Mouse (Mus musculus) kidney, postnatal 10 days (tissue): ENCODE data around the gene March10.

Experiments
- DNase-seq: peaks from one replicate; pipeline ENCODE4 v3.0.0; 2021; ENCODE audit warnings: mixed read lengths

The March10 gene

DNA sequence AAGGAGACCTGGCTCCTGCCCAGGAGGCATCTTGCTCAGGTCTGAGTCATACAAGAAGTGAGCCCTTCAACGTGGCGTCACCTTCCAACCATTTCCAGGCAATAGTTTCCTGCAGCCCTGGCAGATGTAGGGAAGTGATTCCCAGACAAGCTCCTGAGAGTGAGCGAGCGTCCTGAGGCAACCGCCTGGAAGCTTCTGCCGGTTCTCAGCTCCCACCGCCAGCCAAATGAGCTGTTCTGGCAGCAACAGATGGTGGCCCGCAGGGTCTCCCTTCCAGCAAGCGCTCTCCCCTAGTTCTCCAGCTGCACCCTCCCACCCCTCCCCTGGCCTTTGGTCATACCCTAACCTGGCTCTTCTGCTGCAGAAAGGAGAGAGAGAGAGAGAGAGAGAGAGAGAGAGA, 54.2 kb downstream of the March10 start:
- no peak for DNase-seq

GRCm38 (mm10) chr11:105390290-105390689, 66.2 kb downstream of the March10 start:
- no peak for DNase-seq

DNA sequence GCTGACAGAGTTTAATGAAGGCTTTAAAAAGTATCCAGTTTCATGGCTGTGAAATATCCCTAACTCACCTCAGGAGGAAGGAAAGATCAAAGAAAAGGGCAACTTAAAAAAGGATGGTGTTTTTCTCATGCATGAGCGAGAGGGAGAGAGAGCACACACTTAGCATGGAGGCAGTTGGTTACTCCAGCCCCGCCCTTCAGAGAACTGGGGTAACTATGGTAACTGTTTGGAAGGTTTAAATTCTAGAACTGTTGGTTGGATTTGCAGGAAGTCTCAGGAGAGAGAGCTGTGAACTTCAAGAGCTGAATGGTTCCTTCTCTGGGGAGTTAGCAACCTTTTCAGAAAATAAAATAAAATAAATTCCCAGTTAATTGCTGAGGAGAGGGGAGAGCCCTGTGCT, 67.9 kb downstream of the March10 start:
- DNase-seq, result no peak

- no peak for DNase-seq
Observed at GRCm38 (mm10) chr11:105385266-105385665, 71.3 kb downstream of the March10 start.

DNA sequence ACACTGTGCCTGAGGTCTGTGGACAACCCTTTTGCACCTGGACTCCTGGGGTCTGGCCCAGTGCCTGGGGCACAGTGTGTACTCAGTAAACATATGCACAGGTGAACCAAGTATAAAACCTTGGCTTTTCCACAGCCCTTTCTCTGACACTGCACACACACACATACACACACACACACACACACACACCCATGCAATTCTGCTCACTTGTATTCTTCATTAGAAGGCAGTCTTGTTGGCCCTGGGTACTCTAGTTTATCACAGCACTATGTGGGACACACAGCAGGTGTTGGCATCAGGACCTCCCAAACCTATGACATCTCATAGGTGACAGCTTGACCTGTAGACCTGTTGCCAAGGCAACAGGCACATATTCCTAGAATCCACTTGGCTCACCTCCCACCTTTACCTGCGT, 80.7 kb downstream of the March10 start:
- DNase-seq, result no peak

DNA sequence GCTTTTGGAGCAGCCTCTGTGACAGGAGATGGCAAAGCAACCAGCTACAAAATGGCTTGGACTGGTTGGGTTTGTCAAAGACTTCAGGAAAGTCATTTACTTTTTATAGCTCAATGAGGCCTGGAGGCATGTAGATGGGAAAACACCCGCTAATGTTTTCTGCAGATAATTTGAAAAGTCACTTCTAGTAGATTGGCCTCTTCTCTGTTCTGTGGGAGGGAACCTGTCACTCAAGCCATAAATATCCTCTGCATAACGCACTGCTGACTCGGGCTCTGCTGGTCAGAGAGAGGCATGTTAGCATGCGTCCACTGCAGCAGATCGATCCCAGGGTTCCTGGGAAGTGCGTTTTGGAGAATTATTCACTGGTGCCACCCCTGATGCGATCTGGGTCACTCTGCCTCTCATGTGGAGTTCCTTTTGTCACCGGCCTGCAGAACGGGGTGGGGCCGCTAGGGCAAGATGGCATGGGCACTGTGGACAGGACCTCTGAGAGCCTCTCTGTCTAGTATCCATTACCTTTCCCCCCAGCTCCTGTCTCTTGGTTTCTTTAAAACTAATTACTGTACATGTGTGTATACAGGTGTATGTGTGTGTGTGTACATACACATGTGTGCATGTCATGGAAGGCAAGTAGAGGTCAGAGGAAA, 81.9 kb downstream of the March10 start:
- no peak for DNase-seq

DNA sequence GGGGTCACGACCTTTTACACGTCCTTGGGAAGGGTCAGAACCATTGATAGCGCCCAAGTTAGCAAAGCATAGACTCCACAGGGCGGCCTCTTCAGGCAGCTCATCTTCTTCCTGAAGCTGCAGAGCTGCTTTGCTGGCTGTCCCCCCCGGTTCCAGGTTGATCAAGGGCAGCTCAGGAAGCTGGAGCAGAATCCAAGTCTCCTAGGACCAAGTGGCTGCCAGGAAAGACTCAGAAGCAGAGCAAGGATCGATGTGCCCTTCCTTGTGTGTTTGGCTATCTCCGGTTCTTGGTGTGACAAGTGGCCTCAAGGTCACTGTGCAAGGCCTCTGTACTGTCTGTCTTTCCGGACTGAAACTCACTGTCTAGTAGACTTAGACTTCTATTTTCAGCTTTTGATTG, 82.7 kb downstream of the March10 start:
- peak; percentile 52 for DNase-seq

DNA sequence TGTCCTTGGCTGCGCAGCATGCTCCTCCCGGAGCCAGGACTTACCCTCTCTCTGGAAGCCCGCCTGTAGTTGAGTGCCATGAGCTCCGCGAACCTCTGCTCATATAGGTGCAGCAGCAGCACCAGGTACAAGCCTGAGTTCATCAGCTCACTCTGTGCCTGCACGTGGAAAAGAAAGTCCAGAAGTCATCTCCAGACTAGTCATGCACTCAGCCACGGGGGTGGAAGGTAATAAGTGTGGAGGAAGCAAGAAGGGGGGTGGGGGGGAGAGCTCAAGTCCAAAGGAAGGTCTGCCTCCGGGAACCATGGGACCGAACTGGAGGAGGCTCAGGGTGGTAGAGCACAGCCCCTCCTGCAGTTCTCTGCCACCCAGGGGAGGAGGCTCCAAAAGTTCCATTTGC, 84.7 kb downstream of the March10 start:
- DNase-seq, result peak; percentile 38

- peak; percentile 64 for DNase-seq
Observed at GRCm38 (mm10) chr11:105369526-105370386, 86.8 kb downstream of the March10 start.

DNA sequence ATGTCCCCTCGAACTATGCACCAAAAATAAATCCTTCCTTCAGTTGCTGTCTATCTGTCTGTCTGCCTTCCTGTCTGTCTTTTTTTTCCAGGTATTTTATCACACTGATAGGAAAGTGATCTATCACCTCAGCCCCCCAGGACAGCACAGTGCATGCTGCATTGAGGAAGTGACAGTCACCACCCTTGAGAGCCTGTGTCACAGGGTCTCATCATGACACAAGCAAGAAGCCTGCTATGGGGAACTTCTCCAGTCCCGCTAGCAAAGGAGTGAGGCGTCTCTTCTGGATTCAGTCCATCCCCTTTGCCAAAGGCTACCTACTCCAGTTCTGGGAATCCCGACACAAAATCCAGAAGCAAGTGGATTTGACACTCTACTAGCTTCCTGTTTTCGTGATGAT, 87.7 kb downstream of the March10 start:
- DNase-seq, result no peak

DNA sequence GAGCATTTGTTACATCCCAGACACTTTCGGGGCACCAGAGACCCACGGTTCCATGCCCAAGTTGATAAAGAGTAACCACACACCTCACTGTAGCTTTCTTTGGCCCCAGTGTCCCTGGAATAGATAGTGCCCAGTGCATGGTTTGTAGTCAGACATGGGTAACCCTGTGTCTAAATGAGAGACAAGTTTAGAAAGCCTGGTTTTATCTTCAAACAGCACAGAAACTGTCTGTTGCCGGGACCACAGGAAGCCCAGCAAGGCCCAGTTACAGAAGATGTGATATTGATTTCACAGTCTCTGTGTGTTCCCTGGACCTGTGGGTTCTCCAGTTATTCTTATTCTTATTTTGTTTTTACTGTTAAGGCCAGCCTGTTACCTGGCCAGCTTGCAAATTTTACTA, 89.4 kb downstream of the March10 start:
- DNase-seq, result no peak

GRCm38 (mm10) chr11:105366051-105366450, 90.5 kb downstream of the March10 start:
- DNase-seq, result no peak

- no peak for DNase-seq
Observed at GRCm38 (mm10) chr11:105365611-105366010, 90.9 kb downstream of the March10 start.

- peak; percentile 61 for DNase-seq
Observed at GRCm38 (mm10) chr11:105364386-105365065, 92.0 kb downstream of the March10 start.

DNA sequence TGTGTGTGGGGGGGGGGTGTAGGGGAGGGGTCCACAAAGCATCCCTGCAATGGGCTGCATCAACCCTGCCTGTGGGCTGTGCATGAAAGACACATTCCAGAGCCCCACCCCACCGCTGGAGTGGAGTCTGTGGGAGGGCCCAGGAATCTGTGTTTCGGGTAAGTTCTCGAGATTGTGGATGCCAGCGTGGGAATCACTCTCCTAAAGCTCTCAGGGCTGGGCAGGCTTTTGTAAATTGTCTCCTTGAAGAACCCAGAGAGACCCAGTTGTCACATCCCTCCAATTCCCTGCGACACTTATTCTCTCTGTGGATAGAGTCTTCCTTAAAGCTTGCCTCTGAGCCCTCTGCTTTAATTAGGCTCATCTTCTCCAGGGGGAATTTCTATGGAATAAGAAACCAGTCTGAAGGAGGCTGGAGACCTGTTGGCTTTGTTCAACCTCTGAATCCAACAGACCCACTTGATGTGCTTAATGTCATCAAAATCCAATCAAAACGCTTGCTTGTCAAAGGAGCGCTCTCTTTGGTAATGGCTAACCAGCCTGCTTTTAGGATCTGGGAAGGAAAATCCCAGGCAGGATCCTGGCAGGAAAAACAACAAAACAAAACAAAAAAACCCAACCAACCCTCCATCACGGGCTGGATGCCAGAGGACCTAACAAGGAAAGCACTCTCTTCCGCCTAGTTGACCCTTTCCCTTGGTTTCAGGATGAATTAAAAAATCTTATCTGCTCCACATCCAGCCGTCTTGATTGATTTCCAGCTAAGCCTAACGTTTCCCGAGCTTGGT, 92.7 kb downstream of the March10 start:
- peak; percentile 78 for DNase-seq

DNA sequence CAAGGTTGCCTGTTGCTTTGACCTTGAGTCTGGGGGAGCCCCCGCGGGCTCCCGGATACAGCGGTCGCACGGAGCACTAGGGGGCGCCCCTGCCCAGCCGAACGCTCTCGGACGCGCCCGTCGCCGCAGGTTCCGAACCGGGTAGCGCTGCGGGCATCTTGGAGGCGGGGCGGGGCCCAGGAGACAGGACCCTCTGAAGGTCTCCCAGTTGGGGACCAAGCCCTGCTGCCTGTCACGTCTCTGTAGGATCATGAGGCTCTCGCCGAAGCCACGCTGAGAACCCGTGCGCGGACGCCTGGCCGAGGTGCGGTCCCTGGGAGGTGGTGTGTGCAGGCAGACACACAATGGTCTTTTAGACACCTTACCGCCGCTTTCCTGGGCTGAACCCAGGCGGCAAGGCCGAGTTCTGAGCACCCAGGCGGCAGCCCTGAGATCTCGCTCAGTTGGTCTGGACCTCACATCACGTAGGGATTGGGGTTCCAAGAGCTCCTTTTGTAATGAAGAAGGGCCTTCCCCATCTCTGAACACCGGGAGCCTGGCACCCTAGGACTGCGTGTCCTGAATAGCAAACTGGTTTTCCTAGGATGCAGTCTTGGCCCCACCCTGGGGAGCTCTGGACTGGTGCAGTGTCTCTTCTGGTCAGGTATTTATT, 93.5 kb downstream of the March10 start:
- DNase-seq, result peak; percentile 93

DNA sequence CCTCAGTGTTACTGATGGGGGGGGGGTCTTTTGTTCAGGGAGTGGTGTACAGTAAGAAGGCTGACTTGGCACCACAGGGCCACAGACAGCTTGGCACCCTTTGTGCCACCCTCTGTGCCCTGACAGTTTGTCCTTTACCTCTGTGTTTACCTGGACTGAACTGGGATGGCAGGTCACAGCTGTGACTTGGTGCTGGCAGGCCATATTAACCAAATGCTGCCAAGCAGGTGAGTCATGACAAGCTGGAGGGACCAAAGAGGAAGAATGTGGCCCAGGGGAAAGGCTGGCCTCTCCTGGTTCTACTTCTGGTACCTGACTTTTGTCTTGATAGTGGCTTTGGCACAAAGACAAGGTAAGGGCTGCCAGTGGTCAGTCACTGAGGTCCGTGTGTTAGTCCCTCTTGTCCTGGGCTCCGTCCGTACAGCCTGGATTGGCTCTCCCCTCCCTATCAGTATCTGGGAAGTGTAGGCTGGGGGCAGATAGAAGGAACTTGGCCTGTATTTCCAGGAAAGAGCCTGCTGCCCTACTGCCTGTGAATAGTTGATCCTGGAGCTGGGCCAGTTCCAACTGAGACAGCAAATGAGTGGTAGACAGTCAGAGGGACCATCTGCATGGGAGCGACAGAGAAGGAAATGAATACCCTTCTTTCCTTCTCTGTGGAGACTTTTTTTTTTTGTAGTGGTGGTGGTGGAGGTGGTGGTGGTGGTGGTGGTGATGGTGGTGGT, 94.3 kb downstream of the March10 start:
- DNase-seq, result no peak

DNA sequence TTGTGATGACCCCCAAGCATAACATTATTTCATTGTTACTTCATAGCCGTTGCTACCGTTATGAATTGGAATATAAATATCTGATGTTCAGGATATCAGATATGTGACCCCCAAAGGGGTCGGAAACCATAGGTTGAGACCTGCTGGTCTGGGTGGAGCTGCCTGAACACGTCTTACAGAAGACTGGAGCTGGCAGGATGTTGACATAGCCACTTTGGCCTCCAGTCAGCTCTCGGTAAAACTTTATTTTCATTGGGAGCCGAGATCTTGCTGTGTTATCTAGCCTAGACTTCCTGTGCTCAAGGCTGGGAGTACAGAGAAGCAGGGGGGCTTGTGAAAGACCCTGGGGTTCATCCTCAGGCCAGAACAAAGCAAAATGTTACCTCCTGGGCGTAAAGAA, 100.2 kb downstream of the March10 start:
- no peak for DNase-seq

DNA sequence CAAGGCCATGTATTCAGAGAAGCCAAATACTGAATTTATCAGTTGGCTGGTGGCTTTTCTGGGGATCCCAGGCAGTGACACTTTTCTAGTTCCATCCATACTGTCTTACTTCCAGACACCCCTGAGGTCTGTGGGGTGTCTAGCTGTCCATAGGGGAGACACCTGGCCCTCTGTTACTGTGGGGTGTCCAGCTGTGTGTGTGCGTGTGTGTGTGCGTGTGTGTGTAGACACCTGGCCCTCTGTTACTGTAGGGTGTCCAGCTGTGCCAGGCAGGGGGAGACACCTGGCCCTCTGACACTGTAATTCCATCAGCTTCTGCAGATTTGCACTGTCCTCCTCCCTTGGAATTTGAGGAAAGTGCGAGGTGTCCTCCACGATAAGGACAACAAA, 102.6 kb downstream of the March10 start:
- no peak for DNase-seq

DNA sequence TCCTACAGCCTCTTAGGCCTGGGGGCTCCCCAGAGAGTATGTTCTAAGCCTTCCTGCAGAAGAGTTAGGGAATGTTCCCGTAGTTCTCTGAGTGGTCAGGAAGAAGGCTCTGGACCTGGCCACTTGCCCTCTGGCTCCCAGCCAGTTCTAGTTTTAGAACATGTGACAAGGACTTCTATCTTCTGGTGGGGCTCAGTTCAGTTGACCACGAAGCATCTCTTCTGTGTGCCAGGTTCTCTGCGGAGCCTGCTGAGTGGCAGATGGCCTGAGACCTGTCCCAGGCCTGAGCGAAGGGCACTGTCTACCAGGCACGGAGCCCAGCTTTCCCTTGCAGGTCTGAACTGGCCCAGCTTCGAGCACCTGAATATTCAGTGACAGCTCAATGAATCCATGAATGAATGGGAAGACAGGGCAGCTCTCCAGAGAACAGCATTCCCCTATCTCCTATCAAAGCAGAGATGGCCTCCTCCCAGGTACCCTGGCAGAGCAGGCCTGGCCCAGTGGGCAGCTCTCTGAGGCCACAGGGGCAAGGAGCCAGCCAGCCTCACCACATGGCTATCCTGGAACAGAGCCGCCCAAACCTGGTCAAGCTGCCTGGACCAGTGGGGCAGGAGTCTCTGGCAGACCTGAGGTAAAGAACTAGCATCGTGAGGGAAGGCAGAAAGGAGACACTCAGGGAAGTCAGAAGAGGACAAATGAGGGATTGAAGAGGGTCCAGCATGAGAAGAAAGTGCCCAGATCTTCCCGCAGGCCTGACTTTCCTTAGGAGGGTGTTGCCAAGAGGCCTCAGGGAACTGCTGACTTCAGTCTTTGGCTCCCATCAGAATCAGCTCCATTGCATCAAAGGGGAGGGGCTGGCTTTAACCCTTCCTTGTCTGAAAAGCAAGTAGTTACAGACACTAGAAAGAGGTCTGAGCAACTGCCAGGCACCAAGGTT, 103.3 kb downstream of the March10 start:
- DNase-seq, result peak; percentile 94

- peak; percentile 48 for DNase-seq
Observed at GRCm38 (mm10) chr11:105352152-105352551, 104.4 kb downstream of the March10 start.
